Mouse (Mus musculus): ENCODE data around the gene Rheb. TPM values are rescaled to one million over a fixed set of nuclear protein-coding genes. Genes with fewer than 3 reads are reported as not detected.
"Not testable (repeated sequence)": the region's sequence is repeated elsewhere in the genome, so short reads cannot be mapped to it uniquely, and the experiment has no call there.

The Rheb gene
- polyA plus RNA-seq, 1 experiment from 2014 or later, result 252 TPM

- H3K4me3 ChIP-seq (replicated peaks; ENCODE audit: low read depth, low read length), result no peak overlapping the region
- no peaks in the 10 kb centered on the region for H3K9me3 ChIP-seq (replicated peaks; ENCODE audit: low read length)
- no peaks in the 10 kb centered on the region for H3K4me1 ChIP-seq (replicated peaks; ENCODE audit: insufficient read depth, low read length)
- ATAC-seq (replicated peaks; ENCODE audit: low FRiP score, low read depth), result no peak
- 0 out of 2 replicates have a peak, but pooled peaks cover 13% of the 10 kb centered on the region for H3K36me3 ChIP-seq (ENCODE audit: insufficient read depth, low read length)
- H3K27me3 ChIP-seq (ENCODE audit: insufficient read depth, low read length), result no peaks in the 10 kb centered on the region
- H3K27ac ChIP-seq, result no peak overlapping the region
- DNase-seq (ENCODE audit: low spot score), result no peak
- no peak overlapping the region for H3K4me2 ChIP-seq (ENCODE audit: low read length)
- WGBS, result 74% methylated on average over 13 of the region's 13 CpGs
- TF ChIP-seq CTCF (IDR thresholded peaks at IDR 0.05; ENCODE audit: low read depth), result no peak
- no peak overlapping the region for H3K9ac ChIP-seq (ENCODE audit: low read depth, low read length)
Observed at GRCm38 (mm10) chr5:24860635-24861448, 18.4 kb upstream of the Rheb start.

- 77% methylated on average over 3 of the region's 3 CpGs for WGBS
- Histone ChIP-seq H3K4me2 (ENCODE audit: low read length) (no peak overlapping the region), H3K27ac (no peak overlapping the region), H3K4me1 (replicated peaks; ENCODE audit: insufficient read depth, low read length) (no peaks in the 10 kb centered on the region), H3K9me3 (replicated peaks; ENCODE audit: low read length) (no peaks in the 10 kb centered on the region), H3K27me3 (ENCODE audit: insufficient read depth, low read length) (no peaks in the 10 kb centered on the region), H3K9ac (ENCODE audit: low read depth, low read length) (no peak overlapping the region), H3K36me3 (ENCODE audit: insufficient read depth, low read length) (0 out of 2 replicates have a peak, but pooled peaks cover 13% of the 10 kb centered on the region), H3K4me3 (replicated peaks; ENCODE audit: low read depth, low read length) (no peak overlapping the region)
- ATAC-seq (replicated peaks; ENCODE audit: low FRiP score, low read depth) (no peak), DNase-seq (ENCODE audit: low spot score) (no peak)
- no peak for TF ChIP-seq CTCF (IDR thresholded peaks at IDR 0.05; ENCODE audit: low read depth)
Observed at GRCm38 (mm10) chr5:24859771-24860540, 17.5 kb upstream of the Rheb start.

GRCm38 (mm10) chr5:24854827-24855600, 12.6 kb upstream of the Rheb start:
- Histone ChIP-seq H3K9me3 (replicated peaks; ENCODE audit: low read length) (no peaks in the 10 kb centered on the region), H3K27ac (no peak overlapping the region), H3K4me3 (replicated peaks; ENCODE audit: low read depth, low read length) (no peak overlapping the region), H3K36me3 (ENCODE audit: insufficient read depth, low read length) (no peaks in the 10 kb centered on the region), H3K9ac (ENCODE audit: low read depth, low read length) (no peak overlapping the region), H3K4me1 (replicated peaks; ENCODE audit: insufficient read depth, low read length) (no peaks in the 10 kb centered on the region), H3K4me2 (ENCODE audit: low read length) (no peak overlapping the region), H3K27me3 (ENCODE audit: insufficient read depth, low read length) (no peaks in the 10 kb centered on the region)
- no peak for DNase-seq (ENCODE audit: low spot score)
- no peak for TF ChIP-seq CTCF (IDR thresholded peaks at IDR 0.05; ENCODE audit: low read depth)
- ATAC-seq (replicated peaks; ENCODE audit: low FRiP score, low read depth), result no peak
- WGBS, result 67% methylated on average over 3 of the region's 3 CpGs

- WGBS, result 85% methylated on average over 3 of the region's 3 CpGs
- H3K4me3 ChIP-seq (replicated peaks; ENCODE audit: low read depth, low read length), result no peak overlapping the region
- H3K4me1 ChIP-seq (replicated peaks; ENCODE audit: insufficient read depth, low read length), result no peaks in the 10 kb centered on the region
- no peak overlapping the region for H3K27ac ChIP-seq
- no peak overlapping the region for H3K9ac ChIP-seq (ENCODE audit: low read depth, low read length)
- no peaks in the 10 kb centered on the region for H3K9me3 ChIP-seq (replicated peaks; ENCODE audit: low read length)
- H3K36me3 ChIP-seq (ENCODE audit: insufficient read depth, low read length), result no peaks in the 10 kb centered on the region
- no peaks in the 10 kb centered on the region for H3K27me3 ChIP-seq (ENCODE audit: insufficient read depth, low read length)
- ATAC-seq (replicated peaks; ENCODE audit: low FRiP score, low read depth) (no peak), DNase-seq (ENCODE audit: low spot score) (no peak)
- H3K4me2 ChIP-seq (ENCODE audit: low read length), result no peak overlapping the region
- TF ChIP-seq CTCF (IDR thresholded peaks at IDR 0.05; ENCODE audit: low read depth), result no peak
Observed at GRCm38 (mm10) chr5:24854256-24854655, 11.8 kb upstream of the Rheb start.

GRCm38 (mm10) chr5:24848261-24848660, 5.8 kb upstream of the Rheb start:
- not testable (repeated sequence) for H3K36me3 ChIP-seq (ENCODE audit: insufficient read depth, low read length); H3K9ac ChIP-seq (ENCODE audit: low read depth, low read length); H3K27ac ChIP-seq; ATAC-seq (replicated peaks; ENCODE audit: low FRiP score, low read depth); H3K4me3 ChIP-seq (replicated peaks; ENCODE audit: low read depth, low read length); H3K4me2 ChIP-seq (ENCODE audit: low read length); H3K9me3 ChIP-seq (replicated peaks; ENCODE audit: low read length); H3K4me1 ChIP-seq (replicated peaks; ENCODE audit: insufficient read depth, low read length); DNase-seq (ENCODE audit: low spot score); H3K27me3 ChIP-seq (ENCODE audit: insufficient read depth, low read length)
- WGBS, result 87% methylated on average over 14 of the region's 14 CpGs

GRCm38 (mm10) chr5:24843841-24844240, 1.4 kb upstream of the Rheb start:
- Histone ChIP-seq H3K27ac (no peak overlapping the region), H3K9ac (ENCODE audit: low read depth, low read length) (no peak overlapping the region), H3K4me3 (replicated peaks; ENCODE audit: low read depth, low read length) (no peak overlapping the region), H3K4me2 (ENCODE audit: low read length) (no peak overlapping the region), H3K27me3 (ENCODE audit: insufficient read depth, low read length) (no peaks in the 10 kb centered on the region), H3K9me3 (replicated peaks; ENCODE audit: low read length) (no peaks in the 10 kb centered on the region), H3K4me1 (replicated peaks; ENCODE audit: insufficient read depth, low read length) (peaks cover 14% of the 10 kb centered on the region; the same call in 1 of the 2 replicates), H3K36me3 (ENCODE audit: insufficient read depth, low read length) (no peaks in the 10 kb centered on the region)
- 84% methylated on average over 5 of the region's 5 CpGs for WGBS
- no peak for ATAC-seq (replicated peaks; ENCODE audit: low FRiP score, low read depth)
- no peak for TF ChIP-seq CTCF (IDR thresholded peaks at IDR 0.05; ENCODE audit: low read depth)
- no peak for DNase-seq (ENCODE audit: low spot score)
